Mouse (Mus musculus) limb, embryonic 10.5 days (tissue): ENCODE results near the gene Atf4. TPM values are rescaled to one million over a fixed set of nuclear protein-coding genes. Genes with fewer than 3 reads are reported as not detected.
A peak's percentile ranks its signal among the peaks of the same experiment; 100 is the strongest.

Experiments used
- DNase-seq: peaks from one replicate; pipeline ENCODE4 v3.0.0-alpha.2; 2017; ENCODE audit warnings: low spot score
- H3K27ac ChIP-seq: fragments of 300-500 bp; sonication (generic); 2 replicates; pipeline ENCODE4 v1.5.1; 2016; ENCODE audit warnings: mild to moderate bottlenecking
- H3K27me3 ChIP-seq: fragments of 300-500 bp; sonication (generic); 2 replicates; pipeline ENCODE4 v1.6.1; 2016; ENCODE audit warnings: low read depth, mild to moderate bottlenecking; ENCODE audit not compliant: poor library complexity, severe bottlenecking
- H3K36me3 ChIP-seq: fragments of 300-500 bp; sonication (generic); 2 replicates; pipeline ENCODE4 v1.6.1; 2016; ENCODE audit warnings: mild to moderate bottlenecking, moderate library complexity
- H3K4me1 ChIP-seq: fragments of 300-500 bp; sonication (generic); 2 replicates; pipeline ENCODE4 v1.6.1; 2016
- H3K4me3 ChIP-seq: fragments of 300-500 bp; sonication (generic); 2 replicates; pipeline ENCODE4 v1.5.1; 2016; ENCODE audit warnings: mild to moderate bottlenecking, moderate library complexity
- H3K9me3 ChIP-seq: fragments of 300-500 bp; sonication (generic); replicated peaks from 2 replicates; pipeline ENCODE4 v1.6.1; 2016; ENCODE audit warnings: mild to moderate bottlenecking
- WGBS: fragments of 180-500 bp; shearing (Covaris S2); methylation state at CpG from one replicate; pipeline ENCODE4 v1.1.7; 2016; 5-methylcytosine and 5-hydroxymethylcytosine counted together
- polyA plus RNA-seq: library from polyadenylated mRNA; unstranded; fragments of >200 nt; fragmentation: Nextera tagmentation; extraction: Ambion mirVana; gene quantifications from 2 replicates; pipeline ENCODE4 v1.2.1, GENCODE M21; 2016

Atf4 gene
- 113 TPM in 2 replicates for polyA plus RNA-seq

DNA sequence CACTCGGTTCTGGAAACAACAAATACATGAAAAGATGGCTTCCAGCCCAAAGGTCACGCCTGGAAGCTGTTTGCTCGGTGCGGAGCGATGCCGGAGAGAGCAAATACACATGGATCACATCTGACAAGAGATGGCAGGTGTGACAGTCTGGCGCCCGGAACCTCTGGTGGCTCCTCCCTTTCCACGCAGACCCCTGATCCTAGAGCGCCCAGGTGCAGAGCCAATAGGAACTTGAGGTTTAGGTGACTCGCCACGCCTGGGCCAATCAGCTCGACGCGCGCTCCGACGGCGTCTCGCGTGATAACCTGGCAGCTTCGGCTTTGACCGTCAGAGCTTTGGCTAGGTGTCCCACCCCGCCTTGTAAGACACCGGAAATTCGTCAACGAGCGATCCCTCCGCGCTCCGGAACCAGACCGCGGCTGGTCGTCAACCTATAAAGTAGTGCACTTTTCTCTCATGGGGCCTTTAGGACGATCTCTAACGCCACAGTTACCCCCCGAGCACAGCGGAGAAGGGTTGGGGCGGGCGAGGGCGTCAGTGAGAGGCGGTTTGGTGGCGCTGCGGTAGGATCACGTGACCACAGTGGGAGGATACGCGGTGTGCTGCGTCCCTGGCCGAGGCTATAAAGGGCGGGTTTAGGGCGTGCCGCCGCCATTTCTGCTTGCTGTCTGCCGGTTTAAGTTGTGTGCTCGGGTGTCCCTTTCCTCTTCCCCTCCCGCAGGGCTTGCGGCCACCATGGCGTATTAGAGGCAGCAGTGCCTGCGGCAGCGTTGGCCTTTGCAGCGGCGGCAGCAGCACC is at the start of gene Atf4:
Gene Atf4 (plus strand): TSS at position 338 of the 799 bp plus-strand sequence.
- no peaks in the 10 kb centered on the region; the same call in 1 of the 2 replicates for H3K27me3 ChIP-seq
- peaks cover 65% of the 10 kb centered on the region for H3K36me3 ChIP-seq
- peak within 1 kb of the TSS; percentile 99 for H3K27ac ChIP-seq
- DNase-seq = peak; percentile 97
- under 1% methylated on average over 62 of the region's 62 CpGs for WGBS
- peak within 1 kb of the TSS; percentile 98 for H3K4me3 ChIP-seq
- peaks cover 65% of the 10 kb centered on the region for H3K4me1 ChIP-seq
- no peaks in the 10 kb centered on the region for H3K9me3 ChIP-seq

DNA sequence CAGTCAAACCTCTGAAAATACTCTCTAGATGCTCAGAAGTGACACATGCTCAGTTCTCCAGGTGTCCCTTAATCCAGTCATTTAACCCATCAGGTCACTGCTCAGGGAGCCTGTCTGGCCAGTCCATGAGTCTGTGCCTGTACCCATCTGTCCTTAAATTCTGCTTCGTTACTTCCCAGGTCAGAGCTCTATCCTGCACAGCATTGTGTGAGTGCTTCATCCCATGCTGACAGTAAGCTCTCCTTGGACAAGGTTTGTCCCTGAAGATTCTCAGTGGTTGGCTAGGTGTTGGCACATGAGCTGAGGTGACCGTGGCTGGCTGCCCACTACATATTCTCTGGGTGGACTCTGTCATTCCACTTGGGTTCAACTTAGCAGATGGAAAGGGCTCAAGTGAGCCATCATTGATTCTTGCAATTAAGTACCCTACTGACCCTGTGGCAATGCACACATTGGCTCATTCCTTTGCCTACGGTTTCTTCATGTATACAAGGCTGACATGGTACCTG is 48.9 kb upstream of the Atf4 start:
- no peaks in the 10 kb centered on the region for H3K9me3 ChIP-seq
- DNase-seq = no peak
- WGBS = 91% methylated on average over 3 of the region's 3 CpGs
- no peak overlapping the region for H3K27ac ChIP-seq
- H3K4me1 ChIP-seq = no peaks in the 10 kb centered on the region
- no peak overlapping the region for H3K4me3 ChIP-seq
- H3K27me3 ChIP-seq = no peaks in the 10 kb centered on the region
- H3K36me3 ChIP-seq = peaks cover 5% of the 10 kb centered on the region

DNA sequence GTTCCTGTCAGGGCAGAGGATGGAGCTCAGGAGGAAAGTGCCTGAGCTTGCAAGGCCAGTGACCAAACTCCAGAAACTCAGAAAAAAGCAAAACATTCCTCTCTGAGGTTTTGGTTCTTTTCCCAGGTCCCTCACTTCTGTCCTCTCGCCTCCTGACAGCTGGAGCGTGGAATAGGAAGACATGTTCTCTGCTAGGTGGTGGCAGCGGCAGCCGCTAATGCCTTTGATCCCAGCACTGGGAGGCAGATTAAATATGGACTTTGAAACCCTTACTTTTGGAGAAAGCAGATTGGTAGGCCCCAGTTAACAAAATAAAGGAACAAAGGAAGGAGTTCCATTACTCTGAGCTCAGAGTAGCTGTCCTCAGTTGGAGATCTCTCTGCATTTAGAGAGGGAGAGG is 46.5 kb upstream of the Atf4 start:
- Histone ChIP-seq H3K9me3 (no peaks in the 10 kb centered on the region), H3K4me1 (no peaks in the 10 kb centered on the region), H3K27ac (no peak overlapping the region), H3K27me3 (no peaks in the 10 kb centered on the region), H3K36me3 (peaks cover 28% of the 10 kb centered on the region), H3K4me3 (no peak overlapping the region)
- no peak for DNase-seq
- WGBS = 30% methylated on average over 4 of the region's 4 CpGs

DNA sequence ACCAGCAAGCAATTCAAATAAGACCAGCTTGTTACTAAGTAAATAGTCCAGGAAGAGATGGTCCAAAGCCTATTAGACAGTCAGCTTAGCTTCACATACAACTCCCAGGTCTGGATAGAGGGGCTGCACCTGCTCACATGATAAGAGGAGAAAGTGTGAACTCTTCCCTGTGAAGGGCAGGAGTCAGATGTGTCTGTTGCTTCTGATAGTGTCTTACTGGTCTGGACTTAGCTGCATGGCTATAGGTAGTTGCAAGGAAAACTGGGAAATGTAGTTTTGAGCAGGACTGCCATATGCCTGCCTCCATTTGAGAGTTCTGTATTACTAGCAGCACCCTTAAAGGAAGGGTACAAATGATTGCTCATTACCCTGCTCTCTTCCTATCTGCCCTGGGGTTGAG is 41.3 kb upstream of the Atf4 start:
- Histone ChIP-seq H3K27me3 (no peaks in the 10 kb centered on the region), H3K4me1 (peaks cover 8% of the 10 kb centered on the region; the same call in 1 of the 2 replicates), H3K27ac (no peak overlapping the region), H3K36me3 (peaks cover 28% of the 10 kb centered on the region), H3K9me3 (no peaks in the 10 kb centered on the region), H3K4me3 (no peak overlapping the region)
- DNase-seq = no peak

DNA sequence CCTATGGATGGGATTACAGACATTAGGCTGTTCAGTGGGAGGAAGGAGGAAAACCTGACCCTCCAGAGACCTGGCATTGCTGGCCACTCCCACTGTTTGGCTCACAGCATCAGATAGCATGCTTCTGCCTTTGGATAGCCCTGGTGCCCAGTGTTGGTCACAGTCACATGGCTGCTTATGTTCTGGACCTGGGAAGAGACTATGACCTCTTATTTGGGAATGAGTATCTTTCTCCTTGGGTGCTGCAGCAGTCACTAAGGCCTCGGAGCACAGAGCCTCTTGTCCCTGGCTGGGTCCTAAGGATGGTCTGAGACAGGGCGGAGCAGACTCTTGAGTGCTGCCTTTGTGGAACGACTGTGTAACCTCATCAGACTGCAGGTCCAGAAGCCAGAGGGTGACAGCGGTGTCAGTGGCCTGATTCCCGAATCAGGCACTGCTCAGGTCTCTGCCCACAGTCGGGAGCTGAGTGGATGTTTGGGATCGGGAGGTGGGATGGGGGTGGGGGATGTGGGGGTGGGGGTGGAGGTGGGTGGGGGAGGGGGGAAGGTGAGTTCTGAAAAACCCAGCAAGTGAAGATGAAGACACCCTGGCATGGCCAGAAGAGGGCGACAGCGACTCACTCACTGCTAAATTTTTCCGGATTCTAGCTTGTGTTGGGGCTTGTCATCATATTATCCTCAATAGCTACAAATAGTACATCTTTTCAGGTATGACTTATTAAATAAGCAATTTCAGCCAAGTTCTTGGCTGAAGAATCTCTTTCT is 39.1 kb upstream of the Atf4 start:
- DNase-seq = no peak
- 15% methylated on average over 10 of the region's 10 CpGs for WGBS

DNA sequence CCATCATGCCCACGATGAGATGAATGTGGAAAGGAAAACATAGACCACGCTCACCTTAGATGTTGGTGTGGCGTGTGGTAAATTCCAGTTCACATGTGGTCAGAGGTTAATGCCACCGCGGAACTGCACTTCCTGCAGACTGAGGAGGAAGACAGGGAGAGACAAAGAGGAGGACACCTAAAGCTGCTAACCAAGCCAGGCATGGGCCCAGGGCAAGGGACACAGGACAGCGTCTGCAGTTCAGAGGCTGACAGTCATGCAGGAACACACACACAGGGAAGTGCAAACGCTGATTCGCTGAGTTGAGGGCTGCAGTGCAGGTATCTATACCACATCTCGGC is 38.5 kb upstream of the Atf4 start:
- Histone ChIP-seq H3K27ac (no peak overlapping the region), H3K27me3 (no peaks in the 10 kb centered on the region), H3K4me3 (no peak overlapping the region), H3K36me3 (peaks cover 20% of the 10 kb centered on the region), H3K4me1 (peaks cover 16% of the 10 kb centered on the region), H3K9me3 (no peaks in the 10 kb centered on the region)
- 64% methylated on average over 9 of the region's 9 CpGs for WGBS
- no peak for DNase-seq

More for the DNA sequence above, 39.1 kb upstream of the Atf4 start:
- Histone ChIP-seq H3K36me3 (peaks cover 25% of the 10 kb centered on the region), H3K4me3 (no peak overlapping the region), H3K27ac (no peak overlapping the region), H3K9me3 (no peaks in the 10 kb centered on the region), H3K4me1 (peaks cover 16% of the 10 kb centered on the region), H3K27me3 (no peaks in the 10 kb centered on the region)

DNA sequence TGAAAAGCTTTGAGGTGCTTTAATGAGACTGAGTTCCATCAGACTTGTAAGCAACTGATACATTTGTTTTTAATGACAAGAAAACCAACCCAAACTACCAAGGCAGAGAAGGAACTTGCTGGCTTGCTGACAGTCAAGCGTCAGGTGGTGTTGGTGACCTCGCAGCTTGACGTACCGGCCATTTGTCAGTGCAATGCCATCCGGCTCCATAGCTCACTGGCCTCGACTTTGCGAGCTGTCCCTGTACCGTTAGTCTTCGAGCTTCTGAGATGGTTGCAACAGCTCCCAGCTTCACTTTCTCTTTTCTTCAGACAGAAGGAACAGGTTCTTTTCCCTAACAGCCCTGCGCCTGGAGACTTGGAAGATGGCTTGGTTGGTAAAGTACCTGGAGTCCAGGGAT is 37.5 kb upstream of the Atf4 start:
- 87% methylated on average over 10 of the region's 10 CpGs for WGBS
- Histone ChIP-seq H3K27ac (no peak overlapping the region), H3K9me3 (no peaks in the 10 kb centered on the region), H3K4me3 (no peak overlapping the region), H3K36me3 (peaks cover 9% of the 10 kb centered on the region), H3K27me3 (no peaks in the 10 kb centered on the region), H3K4me1 (peaks cover 16% of the 10 kb centered on the region)
- DNase-seq = no peak

DNA sequence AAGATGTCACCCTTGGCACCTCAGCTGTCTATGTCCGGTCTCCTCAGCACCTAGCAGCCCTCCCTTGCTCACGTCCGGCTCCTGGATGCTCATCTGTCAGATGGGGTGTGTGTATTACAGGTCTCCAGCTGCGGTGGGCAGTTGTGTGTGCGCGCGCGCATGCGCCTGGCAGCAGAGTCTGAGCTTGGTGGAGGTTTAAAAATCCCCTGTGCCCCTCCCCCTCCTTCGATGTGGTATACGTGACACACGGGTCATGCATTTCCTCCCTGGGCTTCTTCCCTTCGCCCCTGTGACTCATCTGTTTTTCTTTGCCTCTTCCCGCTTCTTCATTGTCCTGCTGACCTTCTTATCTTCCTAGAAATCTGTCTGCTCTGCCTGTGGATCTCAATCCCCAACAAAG is 35.8 kb upstream of the Atf4 start:
- H3K36me3 ChIP-seq = no peaks in the 10 kb centered on the region
- H3K4me3 ChIP-seq = no peak overlapping the region
- H3K9me3 ChIP-seq = no peaks in the 10 kb centered on the region
- no peak for DNase-seq
- H3K27me3 ChIP-seq = no peaks in the 10 kb centered on the region
- 49% methylated on average over 14 of the region's 14 CpGs for WGBS
- H3K27ac ChIP-seq = peak overlapping the region; percentile 26; the same call in 1 of the 2 replicates
- peaks cover 16% of the 10 kb centered on the region for H3K4me1 ChIP-seq

DNA sequence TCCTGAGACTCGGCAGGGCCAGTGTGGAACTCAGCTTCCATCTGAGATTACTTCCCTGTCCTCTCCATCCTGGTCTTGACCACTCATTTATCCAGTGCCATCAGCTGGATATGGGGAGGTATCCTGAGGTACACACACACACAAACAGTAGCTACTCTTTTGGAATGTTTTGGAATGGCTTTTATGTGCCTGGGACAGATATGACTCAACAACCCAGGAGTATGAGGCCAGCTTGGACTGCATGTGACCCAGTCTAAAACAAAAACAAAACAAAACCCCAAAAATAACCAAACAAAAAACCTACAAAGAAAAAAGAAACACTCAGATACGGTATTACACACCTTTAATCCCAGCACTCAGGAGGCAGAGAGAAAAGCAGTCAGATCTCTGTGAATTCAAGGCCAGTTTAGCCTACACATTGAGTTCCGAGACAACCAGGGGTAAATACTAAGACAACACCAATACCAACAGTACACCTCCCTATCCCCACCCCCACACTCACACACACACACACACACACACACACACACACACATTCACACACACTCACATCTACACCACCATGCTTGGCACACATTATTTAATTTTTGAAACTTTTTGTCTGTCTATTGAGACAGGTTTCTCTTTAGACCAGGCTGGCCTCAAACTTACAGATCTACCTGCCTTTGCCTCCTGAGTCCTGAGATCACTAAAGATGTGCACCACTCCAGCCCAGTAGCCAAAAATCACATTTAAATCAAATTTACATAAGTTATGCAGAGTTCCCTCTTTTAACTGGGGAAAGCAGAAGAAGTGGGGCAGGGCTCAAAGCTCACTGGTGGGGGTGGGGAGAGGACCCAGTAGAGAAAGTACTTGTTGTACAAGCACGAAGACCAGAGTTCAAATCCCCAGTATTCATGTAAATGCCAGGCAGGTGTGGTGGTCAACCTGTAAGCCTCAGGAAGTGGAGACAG is 35.0 kb upstream of the Atf4 start:
- H3K27ac ChIP-seq = peak overlapping the region; percentile 26; the same call in 1 of the 2 replicates
- no peak for DNase-seq
- H3K36me3 ChIP-seq = no peaks in the 10 kb centered on the region
- 68% methylated on average over 4 of the region's 4 CpGs for WGBS
- no peak overlapping the region for H3K4me3 ChIP-seq
- no peaks in the 10 kb centered on the region for H3K9me3 ChIP-seq
- H3K27me3 ChIP-seq = no peaks in the 10 kb centered on the region
- H3K4me1 ChIP-seq = peaks cover 16% of the 10 kb centered on the region

DNA sequence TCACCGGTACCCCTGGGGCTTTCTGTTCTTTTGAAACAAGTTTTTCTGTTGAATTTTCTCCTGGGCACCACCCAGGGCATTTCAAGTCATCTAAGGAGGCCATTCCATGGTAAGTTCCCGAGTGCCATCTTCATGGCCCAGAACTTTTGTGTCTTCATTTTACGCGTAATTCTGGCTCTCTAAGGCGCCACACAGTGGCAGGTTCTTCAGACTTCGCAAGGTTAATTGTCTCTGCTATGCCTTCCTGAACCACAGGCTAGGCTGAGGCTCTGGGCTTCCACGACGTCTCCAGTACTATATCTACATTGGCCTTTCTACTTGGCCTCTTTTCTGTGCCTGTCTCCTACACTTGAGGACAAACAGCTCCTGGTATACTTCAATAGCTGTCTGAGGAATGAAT is 34.0 kb upstream of the Atf4 start:
- no peak for DNase-seq
- Histone ChIP-seq H3K4me1 (peaks cover 11% of the 10 kb centered on the region), H3K27ac (no peak overlapping the region), H3K36me3 (no peaks in the 10 kb centered on the region), H3K27me3 (no peaks in the 10 kb centered on the region), H3K9me3 (no peaks in the 10 kb centered on the region), H3K4me3 (no peak overlapping the region)
- WGBS = 74% methylated on average over 8 of the region's 8 CpGs

DNA sequence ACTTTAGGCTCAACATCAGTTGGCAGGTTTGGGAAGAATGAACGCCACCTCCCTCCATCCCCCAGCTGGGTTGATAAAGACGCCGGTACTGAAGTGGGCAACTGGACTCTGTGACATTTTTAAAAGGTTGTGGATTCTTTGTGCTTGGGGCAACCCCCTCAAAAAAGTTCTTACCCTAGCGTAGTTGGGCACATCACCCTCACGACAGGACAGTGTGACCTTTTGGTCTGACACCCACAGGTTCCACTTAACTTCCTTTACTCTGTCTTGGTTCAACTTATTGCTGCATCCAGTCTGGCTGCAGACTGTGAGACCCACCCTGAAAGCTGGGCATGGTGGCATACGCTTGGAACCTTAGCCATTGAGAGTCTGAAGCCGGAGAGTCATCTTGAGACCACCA is 31.2 kb upstream of the Atf4 start:
- Histone ChIP-seq H3K4me1 (peaks cover 7% of the 10 kb centered on the region), H3K9me3 (no peaks in the 10 kb centered on the region), H3K27me3 (no peaks in the 10 kb centered on the region), H3K4me3 (no peak overlapping the region), H3K27ac (no peak overlapping the region), H3K36me3 (no peaks in the 10 kb centered on the region)
- WGBS = 87% methylated on average over 7 of the region's 7 CpGs
- no peak for DNase-seq

DNA sequence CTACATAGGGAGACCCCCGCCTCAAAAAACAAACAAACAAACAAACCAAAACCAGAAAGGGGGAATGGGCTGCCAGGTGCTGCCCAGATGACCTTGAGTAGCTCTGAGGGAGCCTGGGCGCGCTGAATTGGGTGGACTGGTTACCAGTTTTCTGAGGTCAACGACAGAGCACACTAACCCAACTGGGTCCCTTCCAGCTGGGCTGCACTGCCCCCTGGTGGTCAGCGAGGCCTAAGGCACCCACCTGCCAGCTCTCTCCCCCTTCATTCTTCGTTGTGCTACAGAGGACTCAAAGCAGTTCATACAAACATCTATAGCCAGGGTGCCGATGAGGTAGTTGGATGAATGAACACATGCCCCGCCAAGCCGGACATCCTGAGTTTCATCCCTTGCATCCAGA is 29.8 kb upstream of the Atf4 start:
- H3K9me3 ChIP-seq = no peaks in the 10 kb centered on the region
- WGBS = 25% methylated on average over 9 of the region's 9 CpGs
- no peaks in the 10 kb centered on the region for H3K27me3 ChIP-seq
- no peak overlapping the region for H3K4me3 ChIP-seq
- no peak overlapping the region for H3K27ac ChIP-seq
- H3K36me3 ChIP-seq = no peaks in the 10 kb centered on the region
- peak; percentile 89 for DNase-seq
- no peaks in the 10 kb centered on the region for H3K4me1 ChIP-seq
